Mouse (Mus musculus): ENCODE measurements at regions not wholly inside any gene's neighbourhood (a gene's known extent, or its start where the extent isn't known, plus 50 kb on each side); places are given as distances from the start of the nearest gene placed in this dataset.

DNA sequence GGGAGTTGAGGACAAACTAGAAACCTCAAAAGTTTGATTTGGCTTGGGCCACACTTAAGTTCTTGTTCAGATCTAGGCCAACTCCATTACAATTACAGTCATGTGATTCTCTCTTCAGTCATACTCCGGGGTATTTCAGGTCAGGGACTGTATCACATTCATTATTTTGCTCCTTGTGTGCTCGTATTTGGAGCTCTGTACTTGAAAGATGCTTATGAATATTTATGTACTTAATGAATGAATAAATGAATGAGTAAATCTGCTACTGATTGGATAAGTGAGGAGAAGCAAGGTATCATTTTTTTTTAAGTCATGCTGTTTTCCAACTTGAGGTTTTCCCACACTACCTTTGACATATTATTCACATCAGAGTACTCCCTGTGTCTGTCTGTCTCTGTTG, 69.4 kb upstream of the Hs3st1 start:
- no peaks in the 10 kb centered on the region for H3K4me1 ChIP-seq (ENCODE audit: insufficient read depth)
- no peak for TF ChIP-seq EP300 (IDR thresholded peaks at IDR 0.05; ENCODE audit: low read depth)
- TF ChIP-seq CTCF (IDR thresholded peaks at IDR 0.05; ENCODE audit: low read depth): no peak
- H3K27ac ChIP-seq (ENCODE audit: low read depth): no peak overlapping the region
- H3K9me3 ChIP-seq (ENCODE audit: low read length): no peaks in the 10 kb centered on the region
- H3K27me3 ChIP-seq (ENCODE audit: insufficient read depth, low read length): no peaks in the 10 kb centered on the region
- ATAC-seq (no peak), DNase-seq (no peak)
- no peak overlapping the region for H3K4me2 ChIP-seq (ENCODE audit: low read depth, low read length)
- H3K36me3 ChIP-seq (replicated peaks; ENCODE audit: insufficient read depth, low read length): no peaks in the 10 kb centered on the region
- no peak overlapping the region for H3K9ac ChIP-seq (replicated peaks)
- WGBS (ENCODE audit: insufficient replicate concordance): 50% methylated on average over 2 of the region's 2 CpGs
- no peak overlapping the region for H3K4me3 ChIP-seq (ENCODE audit: low read depth, low read length)

DNA sequence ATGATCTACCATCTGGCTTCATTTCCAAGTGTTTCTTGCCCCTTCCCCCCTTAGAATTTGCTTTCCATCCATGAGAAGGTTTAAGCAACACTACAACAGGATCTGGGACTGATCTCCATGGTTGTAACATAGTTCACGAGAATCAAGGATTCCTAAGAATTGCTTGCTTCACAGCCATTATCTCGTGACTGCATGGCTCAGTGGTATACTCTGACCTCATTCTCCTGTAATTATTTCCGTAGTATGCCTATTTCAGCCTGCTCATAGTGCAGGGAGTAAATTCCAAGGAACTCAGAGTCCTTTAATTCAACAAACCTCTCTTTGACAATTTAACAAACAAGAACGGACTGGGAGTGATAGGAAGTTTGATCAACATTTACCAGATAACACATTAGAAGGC, 51.4 kb upstream of the Hs3st1 start:
- Histone ChIP-seq H3K4me1 (ENCODE audit: insufficient read depth) (no peaks in the 10 kb centered on the region), H3K27ac (ENCODE audit: low read depth) (no peak overlapping the region), H3K27me3 (ENCODE audit: insufficient read depth, low read length) (no peaks in the 10 kb centered on the region), H3K9me3 (ENCODE audit: low read length) (no peaks in the 10 kb centered on the region), H3K9ac (replicated peaks) (no peak overlapping the region), H3K36me3 (replicated peaks; ENCODE audit: insufficient read depth, low read length) (no peaks in the 10 kb centered on the region), H3K4me3 (ENCODE audit: low read depth, low read length) (no peak overlapping the region), H3K4me2 (ENCODE audit: low read depth, low read length) (no peak overlapping the region)
- ATAC-seq (no peak), DNase-seq (no peak)
- TF ChIP-seq EP300 (IDR thresholded peaks at IDR 0.05; ENCODE audit: low read depth) (no peak), CTCF (IDR thresholded peaks at IDR 0.05; ENCODE audit: low read depth) (no peak)
- WGBS (ENCODE audit: insufficient replicate concordance): 57% methylated on average over 4 of the region's 4 CpGs

All from liver, postnatal 0 days (tissue).